Mouse (Mus musculus) embryonic facial prominence, embryonic 14.5 days (tissue): ENCODE data around the gene Ndufv3. TPM values are rescaled to one million over a fixed set of nuclear protein-coding genes. Genes with fewer than 3 reads are reported as not detected.

Source experiments
- ATAC-seq: fragments of 200-750 bp; cut with Nextera tagmentation; 2 replicates; pipeline ENCODE4 v1.8.0; 2017; ENCODE audit warnings: low read depth, moderate number of reproducible peaks, moderate TSS enrichment
- DNase-seq: peaks from one replicate; pipeline ENCODE4 v3.0.0-alpha.2; 2015; ENCODE audit warnings: low spot score
- H3K27ac ChIP-seq: fragments of 300-500 bp; sonication (generic); replicated peaks from 2 replicates; pipeline ENCODE4 v1.5.1; 2014; ENCODE audit warnings: low read depth, mild to moderate bottlenecking, low read length, moderate library complexity
- H3K27me3 ChIP-seq: fragments of 300-500 bp; sonication (generic); replicated peaks from 2 replicates; pipeline ENCODE4 v1.6.1; 2014; ENCODE audit warnings: low read length; ENCODE audit not compliant: control insufficient read depth, insufficient read depth
- H3K36me3 ChIP-seq: fragments of 300-500 bp; sonication (generic); 2 replicates; pipeline ENCODE4 v1.6.1; 2014; ENCODE audit warnings: low read length, mixed read lengths; ENCODE audit not compliant: control insufficient read depth, insufficient read depth
- H3K4me1 ChIP-seq: fragments of 300-500 bp; sonication (generic); 2 replicates; pipeline ENCODE4 v1.6.1; 2014; ENCODE audit warnings: antibody characterized with exemption, low read length; ENCODE audit not compliant: control insufficient read depth, insufficient read depth
- H3K4me2 ChIP-seq: fragments of 300-500 bp; sonication (generic); 2 replicates; pipeline ENCODE4 v1.6.1; 2014; ENCODE audit warnings: low read depth, mild to moderate bottlenecking, low read length, moderate library complexity, mixed read lengths
- H3K4me3 ChIP-seq: fragments of 300-500 bp; sonication (generic); 2 replicates; pipeline ENCODE4 v1.5.1; 2014; ENCODE audit warnings: low read depth, mild to moderate bottlenecking, low read length
- H3K9ac ChIP-seq: fragments of 300-500 bp; sonication (generic); 2 replicates; pipeline ENCODE4 v1.6.1; 2014; ENCODE audit warnings: low read depth, mild to moderate bottlenecking, low read length, moderate library complexity, mixed read lengths
- H3K9me3 ChIP-seq: fragments of 300-500 bp; sonication (generic); 2 replicates; pipeline ENCODE4 v1.6.1; 2016; ENCODE audit warnings: low read length; ENCODE audit not compliant: control insufficient read depth
- WGBS: fragments of 180-500 bp; shearing (Covaris S2); extraction: QIAGEN DNeasy Blood & Tissue Kit; methylation state at CpG from one replicate; pipeline ENCODE4 v1.1.7; 2014; 5-methylcytosine and 5-hydroxymethylcytosine counted together
- polyA plus RNA-seq: library from polyadenylated mRNA; unstranded; fragments of >200 nt; fragmentation: Nextera tagmentation; extraction: Ambion mirVana; gene quantifications from 2 replicates; pipeline ENCODE4 v1.2.1, GENCODE M21; 2014

Ndufv3 gene
- polyA plus RNA-seq = 283 and 316 TPM in 2 replicates

- Histone ChIP-seq H3K4me1 (peaks cover 16% of the 10 kb centered on the region), H3K36me3 (peaks cover 26% of the 10 kb centered on the region), H3K27ac (peak within 1 kb of the TSS; percentile 83), H3K4me2 (peak within 1 kb of the TSS; percentile 81), H3K9ac (peak within 1 kb of the TSS; percentile 80), H3K27me3 (no peaks in the 10 kb centered on the region), H3K4me3 (peak within 1 kb of the TSS; percentile 86), H3K9me3 (no peaks in the 10 kb centered on the region)
- ATAC-seq (peak; percentile 98), DNase-seq (peak; percentile 100)
- under 1% methylated on average over 39 of the region's 45 CpGs for WGBS
Measured at GRCm38 (mm10) chr17:31519946-31520838, at the start of gene Ndufv3, which contains the start of gene Wdr4. TSS of gene Ndufv3 (plus strand) at chr17:31520115. TSS of gene Wdr4 (minus strand) at chr17:31519980.

- 91% methylated on average over 4 of the region's 5 CpGs for WGBS
- no peak overlapping the region for H3K4me2 ChIP-seq
- H3K4me1 ChIP-seq = no peaks in the 10 kb centered on the region
- no peak overlapping the region for H3K9ac ChIP-seq
- H3K9me3 ChIP-seq = no peaks in the 10 kb centered on the region
- H3K27ac ChIP-seq = no peak overlapping the region
- DNase-seq = no peak
- peaks cover 38% of the 10 kb centered on the region for H3K36me3 ChIP-seq
- H3K27me3 ChIP-seq = no peaks in the 10 kb centered on the region
- no peak for ATAC-seq
- no peak overlapping the region for H3K4me3 ChIP-seq
Measured at GRCm38 (mm10) chr17:31470766-31471418, 49.0 kb upstream of the Ndufv3 start.

- no peak for ATAC-seq
- WGBS = 81% methylated on average over 6 of the region's 6 CpGs
- H3K36me3 ChIP-seq = peaks cover 18% of the 10 kb centered on the region
Measured at GRCm38 (mm10) chr17:31474388-31474787, 45.5 kb upstream of the Ndufv3 start.

DNA sequence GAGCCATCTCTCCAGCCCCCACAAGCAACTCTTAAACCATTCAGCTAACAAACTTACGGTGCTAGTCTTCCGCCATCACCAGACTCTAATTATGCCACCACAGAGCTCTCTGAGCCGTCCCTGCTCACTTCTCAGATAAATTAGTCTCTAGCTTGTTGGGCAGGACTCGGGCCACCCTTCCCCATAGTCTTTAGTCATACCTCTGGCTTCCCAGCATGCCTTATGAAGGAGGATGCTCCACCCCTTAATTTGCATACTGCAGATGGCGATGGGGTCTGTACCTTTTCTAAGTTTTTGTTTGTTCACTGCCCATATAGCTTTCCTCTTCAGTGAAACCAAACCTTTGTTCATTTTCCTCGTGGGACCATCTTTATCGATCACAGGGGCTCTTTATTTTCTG lies 41.3 kb upstream of the Ndufv3 start:
- Histone ChIP-seq H3K4me3 (no peak overlapping the region), H3K9ac (no peak overlapping the region), H3K9me3 (no peaks in the 10 kb centered on the region), H3K27ac (no peak overlapping the region), H3K4me1 (peaks cover 5% of the 10 kb centered on the region; the same call in 1 of the 2 replicates), H3K4me2 (no peak overlapping the region), H3K36me3 (peaks cover 3% of the 10 kb centered on the region; the same call in 1 of the 2 replicates), H3K27me3 (no peaks in the 10 kb centered on the region)
- 66% methylated on average over 7 of the region's 7 CpGs for WGBS
- no peak for DNase-seq
- ATAC-seq = no peak

More at GRCm38 (mm10) chr17:31474388-31474787, 45.5 kb upstream of the Ndufv3 start:
- Histone ChIP-seq H3K4me2 (no peak overlapping the region), H3K27me3 (no peaks in the 10 kb centered on the region), H3K9me3 (no peaks in the 10 kb centered on the region), H3K27ac (no peak overlapping the region), H3K9ac (no peak overlapping the region), H3K4me3 (no peak overlapping the region), H3K4me1 (no peaks in the 10 kb centered on the region)
- no peak for DNase-seq

DNA sequence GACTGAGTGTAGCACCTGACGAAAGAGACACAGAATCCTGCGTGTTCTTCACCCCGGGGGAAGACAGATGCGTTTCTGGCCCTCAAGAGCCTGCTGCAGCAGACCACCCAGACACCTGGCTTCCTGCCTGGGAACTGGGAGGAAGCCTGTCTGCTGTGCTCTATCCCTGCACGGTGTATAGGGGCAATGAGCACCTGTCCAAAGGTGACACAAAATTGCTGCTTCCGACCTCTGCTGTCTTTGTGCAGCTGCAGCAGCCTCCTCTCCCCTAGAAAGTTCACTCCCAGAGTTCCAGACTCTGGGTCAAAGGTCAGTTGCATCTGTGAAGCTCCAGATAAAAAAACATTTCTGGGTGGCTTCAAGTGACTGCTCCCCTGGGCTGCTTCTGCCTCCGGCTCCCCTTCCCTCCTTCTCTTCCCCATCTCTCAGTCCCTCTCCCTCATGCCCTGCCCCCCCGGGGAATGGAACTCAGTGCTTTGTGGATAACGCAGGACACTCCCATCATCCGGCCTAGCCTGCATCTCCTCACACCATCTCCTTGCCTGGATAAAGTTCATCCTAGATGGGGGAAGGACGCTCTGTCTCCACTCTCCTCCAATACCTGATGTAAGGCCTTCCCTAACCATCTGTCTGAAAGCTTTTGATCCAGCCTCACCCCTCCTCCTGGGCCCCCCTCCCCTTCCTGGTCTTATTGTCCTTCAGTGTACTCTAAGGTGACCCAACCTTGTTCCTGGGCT lies 40.6 kb upstream of the Ndufv3 start:
- ATAC-seq = no peak
- WGBS = 32% methylated on average over 11 of the region's 11 CpGs

DNA sequence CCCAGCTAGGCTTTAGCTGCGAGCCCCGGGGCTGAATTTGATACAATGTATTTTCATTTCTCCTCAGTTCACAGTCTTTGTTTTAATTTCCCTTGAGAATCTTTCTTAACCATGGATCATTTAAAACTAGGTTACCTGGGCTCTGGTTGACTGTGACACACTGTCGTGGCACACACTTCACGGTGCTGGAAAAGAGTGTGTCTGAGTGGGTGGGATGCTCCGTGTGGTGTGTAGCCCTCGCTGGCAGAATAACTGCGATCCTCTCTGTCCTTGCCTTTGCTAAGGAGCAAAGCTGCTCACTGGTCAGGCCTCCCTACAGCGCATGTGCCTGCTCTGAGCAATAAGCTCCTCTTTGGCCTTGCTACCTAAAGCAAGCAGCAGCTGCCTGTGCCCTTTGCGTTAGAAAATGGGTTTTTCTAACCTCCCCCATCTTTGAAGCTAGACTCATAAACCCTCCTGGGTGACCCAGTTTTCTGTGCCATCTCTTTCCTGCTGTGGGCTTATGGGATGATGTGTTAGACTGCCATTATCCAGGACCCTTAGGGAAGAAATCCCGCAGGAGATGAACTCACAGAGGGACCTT lies 33.2 kb upstream of the Ndufv3 start:
- H3K4me3 ChIP-seq = no peak overlapping the region
- no peak overlapping the region for H3K4me2 ChIP-seq
- no peak for ATAC-seq
- H3K36me3 ChIP-seq = no peaks in the 10 kb centered on the region
- H3K9me3 ChIP-seq = no peaks in the 10 kb centered on the region
- H3K27ac ChIP-seq = no peak overlapping the region
- H3K27me3 ChIP-seq = no peaks in the 10 kb centered on the region
- H3K4me1 ChIP-seq = peaks cover 5% of the 10 kb centered on the region; the same call in 1 of the 2 replicates
- WGBS = 66% methylated on average over 10 of the region's 10 CpGs
- H3K9ac ChIP-seq = no peak overlapping the region
- DNase-seq = no peak

More for the DNA sequence above, 40.6 kb upstream of the Ndufv3 start:
- 0 out of 2 replicates have a peak, but pooled peaks cover 3% of the 10 kb centered on the region for H3K36me3 ChIP-seq
- H3K9ac ChIP-seq = no peak overlapping the region
- DNase-seq = no peak
- H3K4me3 ChIP-seq = no peak overlapping the region
- no peak overlapping the region for H3K27ac ChIP-seq
- no peaks in the 10 kb centered on the region for H3K9me3 ChIP-seq
- H3K4me2 ChIP-seq = no peak overlapping the region
- H3K4me1 ChIP-seq = peaks cover 5% of the 10 kb centered on the region; the same call in 1 of the 2 replicates
- no peaks in the 10 kb centered on the region for H3K27me3 ChIP-seq

DNA sequence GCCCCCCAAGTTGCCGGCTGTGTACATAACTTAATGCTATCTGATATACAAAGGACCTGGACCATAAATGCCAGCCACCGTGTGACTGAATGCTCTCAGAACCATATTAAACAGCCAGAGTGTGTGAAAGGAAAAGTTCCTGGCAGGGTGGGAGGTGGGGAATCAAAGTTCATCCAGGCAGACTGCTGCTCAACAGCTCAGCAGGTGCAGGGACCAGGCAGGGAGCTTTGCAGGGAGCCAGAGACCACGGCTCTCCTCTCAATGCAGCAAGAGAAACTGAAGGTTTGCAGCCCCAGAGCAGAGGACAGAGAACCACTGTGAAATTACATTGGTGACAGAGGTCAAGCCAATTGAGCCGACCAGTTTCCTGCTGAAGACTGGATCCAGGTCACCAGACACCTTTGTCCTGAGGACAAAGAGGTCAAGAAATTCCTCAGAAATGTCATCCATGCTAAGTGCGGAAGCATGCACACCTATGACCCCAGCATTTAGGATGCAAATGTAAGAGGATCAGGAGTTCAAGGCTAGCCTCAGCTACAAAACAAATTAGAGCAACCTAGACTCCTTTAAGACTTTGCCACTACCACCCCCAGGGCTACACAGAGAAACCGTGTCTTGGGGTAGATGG lies 32.4 kb upstream of the Ndufv3 start:
- 28% methylated on average over 6 of the region's 6 CpGs for WGBS

GRCm38 (mm10) chr17:31491355-31491754 lies 28.6 kb upstream of the Ndufv3 start:
- DNase-seq (no peak), ATAC-seq (no peak)
- Histone ChIP-seq H3K4me2 (no peak overlapping the region), H3K27me3 (no peaks in the 10 kb centered on the region), H3K4me3 (no peak overlapping the region), H3K9me3 (no peaks in the 10 kb centered on the region), H3K27ac (no peak overlapping the region), H3K4me1 (no peaks in the 10 kb centered on the region), H3K36me3 (peaks cover 11% of the 10 kb centered on the region), H3K9ac (no peak overlapping the region)

More for the DNA sequence above, 32.4 kb upstream of the Ndufv3 start:
- ATAC-seq = no peak
- H3K4me1 ChIP-seq = no peaks in the 10 kb centered on the region
- no peak overlapping the region for H3K27ac ChIP-seq
- H3K9ac ChIP-seq = no peak overlapping the region
- no peaks in the 10 kb centered on the region for H3K9me3 ChIP-seq
- no peak overlapping the region for H3K4me3 ChIP-seq
- no peak for DNase-seq
- H3K27me3 ChIP-seq = no peaks in the 10 kb centered on the region
- H3K4me2 ChIP-seq = no peak overlapping the region
- no peaks in the 10 kb centered on the region for H3K36me3 ChIP-seq
